Mouse (Mus musculus): ENCODE results near the gene Filip1. TPM values are rescaled to one million over a fixed set of nuclear protein-coding genes. Genes with fewer than 3 reads are reported as not detected.
A peak's percentile ranks its signal among the peaks of the same experiment; 100 is the strongest.

Filip1 gene
- total RNA-seq, 2 experiments from 2014 or later: 39.6 to 46.6 TPM

DNA sequence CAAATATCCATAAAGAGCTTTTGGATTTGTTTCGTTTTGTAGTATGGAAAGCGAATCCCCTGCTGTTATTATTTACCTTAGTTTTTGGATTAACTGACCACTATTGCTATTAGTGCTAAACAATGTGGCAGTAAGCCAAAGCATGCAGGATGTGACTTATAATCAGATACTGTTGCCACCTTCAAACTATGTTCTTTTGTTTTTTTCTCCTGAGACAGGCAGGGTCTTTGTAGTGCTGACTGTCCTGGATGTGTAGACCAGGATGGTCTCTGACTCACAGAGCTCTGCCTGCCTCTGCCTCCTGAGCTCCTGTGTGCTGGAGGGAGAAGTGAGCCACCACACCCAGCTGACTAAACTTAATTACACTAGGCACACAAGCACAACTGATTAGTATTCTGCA is 33.4 kb downstream of the Filip1 start:
- DNase-seq: no peak

GRCm38 (mm10) chr9:79978228-79979024 is 34.2 kb downstream of the Filip1 start:
- no peak for DNase-seq

DNA sequence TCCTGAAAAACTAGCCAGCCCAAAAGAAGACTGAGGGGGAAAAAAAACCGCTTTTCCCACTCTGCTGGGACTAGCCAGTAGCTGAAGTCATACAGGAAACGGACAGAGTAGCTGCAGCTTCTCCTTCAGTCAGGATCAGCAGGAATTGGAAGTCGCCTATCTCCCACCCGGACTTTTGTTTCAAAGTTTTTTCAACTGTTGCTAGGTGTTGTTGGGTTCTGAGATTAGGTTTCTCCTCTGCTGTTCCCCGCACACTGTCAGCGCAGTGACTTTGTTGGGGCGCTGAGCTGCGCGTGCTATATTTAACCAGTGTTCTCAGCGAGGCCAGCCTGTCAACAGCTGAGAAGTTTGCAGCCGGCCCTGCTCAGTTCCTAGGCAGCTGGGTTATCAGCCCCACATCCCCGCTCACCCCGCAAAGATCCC is 35.1 kb downstream of the Filip1 start:
- peak; percentile 74 for DNase-seq

GRCm38 (mm10) chr9:79976789-79977188 is 35.9 kb downstream of the Filip1 start:
- DNase-seq: peak; percentile 66

- no peak for DNase-seq
These were observed 37.5 kb downstream of the Filip1 start for GRCm38 (mm10) chr9:79975121-79975520.

DNA sequence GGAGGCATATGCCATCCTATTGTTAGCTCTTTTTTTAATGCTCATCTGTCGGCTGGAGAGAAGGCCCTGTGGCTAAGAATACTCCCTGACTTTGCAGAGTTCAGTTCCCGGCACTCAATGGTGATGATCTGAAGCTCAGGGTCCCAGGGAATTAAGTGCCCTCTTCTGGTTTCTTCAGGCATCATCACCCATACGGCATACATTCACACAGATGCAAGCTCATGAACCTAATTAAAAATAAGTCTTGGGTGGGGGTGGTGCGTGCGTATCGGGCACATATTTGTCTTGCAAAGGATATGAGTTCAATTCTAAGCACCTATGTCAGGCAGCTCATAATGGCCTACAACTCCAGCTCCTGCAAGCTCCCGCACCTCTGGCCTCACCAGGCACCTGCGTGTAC is 39.1 kb downstream of the Filip1 start:
- DNase-seq: no peak

DNA sequence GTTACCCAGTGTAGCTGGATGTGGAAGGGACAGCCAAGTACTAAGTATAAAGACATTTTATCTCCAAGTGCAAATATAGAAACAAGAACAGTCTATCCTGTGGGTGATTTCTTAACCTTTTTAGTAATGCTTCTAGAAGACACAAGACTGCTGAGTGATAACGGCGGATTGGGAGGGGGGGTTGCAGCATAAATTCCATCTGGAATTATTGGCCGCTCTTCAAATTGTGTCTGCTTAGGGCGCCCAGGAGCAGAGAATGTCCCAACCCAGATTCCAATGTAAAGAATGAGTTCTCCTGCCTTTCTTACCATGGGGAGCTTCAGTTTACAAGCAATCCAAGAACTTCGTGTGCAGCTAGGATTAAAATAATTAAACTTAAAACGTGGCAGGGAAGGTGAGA is 39.9 kb downstream of the Filip1 start:
- DNase-seq: no peak

GRCm38 (mm10) chr9:79971619-79972018 is 41.0 kb downstream of the Filip1 start:
- peak; percentile 53 for DNase-seq

DNA sequence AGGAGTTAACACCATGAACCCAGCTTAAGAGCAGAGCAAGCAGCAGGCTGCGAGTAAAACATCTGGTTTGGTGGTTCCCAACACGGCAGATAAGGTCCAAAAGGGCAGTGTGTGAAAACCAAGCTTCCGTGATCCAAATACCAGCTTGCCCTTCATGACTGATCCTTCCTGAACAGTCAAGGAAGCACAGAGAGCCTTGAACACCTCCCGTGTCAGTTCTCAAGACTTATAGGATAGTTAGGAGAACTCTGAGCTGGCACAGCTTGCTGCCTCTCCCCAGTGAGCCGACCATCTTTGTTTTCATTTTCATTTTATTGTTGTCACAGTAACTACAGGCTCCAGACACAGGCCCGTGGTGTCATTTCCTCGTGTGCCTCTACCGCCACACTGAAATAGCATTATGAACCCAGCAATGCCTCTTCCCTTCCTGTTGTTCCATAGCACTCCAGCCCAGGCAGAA is 42.0 kb downstream of the Filip1 start:
- DNase-seq: no peak

DNA sequence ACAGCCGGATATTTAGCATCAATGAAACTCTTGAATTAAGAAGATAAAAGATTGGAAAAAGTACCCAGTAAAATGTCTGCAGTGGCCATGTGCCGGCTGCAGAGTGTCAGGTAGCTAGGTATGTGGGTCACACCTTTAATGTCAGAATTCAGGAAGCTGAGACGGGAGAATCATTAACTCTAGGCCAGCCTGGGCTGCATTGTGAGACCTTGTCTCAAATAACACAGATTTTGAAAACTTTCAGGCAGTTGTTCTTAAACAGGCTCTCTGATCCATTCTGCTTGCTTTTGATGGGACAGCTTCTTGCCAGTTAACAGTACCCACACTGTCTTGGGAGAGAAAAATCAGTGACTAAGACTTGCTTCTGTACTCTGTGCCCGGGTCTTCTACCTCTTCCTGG is 43.1 kb downstream of the Filip1 start:
- DNase-seq: no peak

- DNase-seq: peak; percentile 33
These were observed 45.8 kb downstream of the Filip1 start for GRCm38 (mm10) chr9:79966711-79967487.

- peak; percentile 61 for DNase-seq
These were observed 46.9 kb downstream of the Filip1 start for GRCm38 (mm10) chr9:79965600-79966392.

- no peak for DNase-seq
These were observed 47.6 kb downstream of the Filip1 start for GRCm38 (mm10) chr9:79965003-79965402.

DNA sequence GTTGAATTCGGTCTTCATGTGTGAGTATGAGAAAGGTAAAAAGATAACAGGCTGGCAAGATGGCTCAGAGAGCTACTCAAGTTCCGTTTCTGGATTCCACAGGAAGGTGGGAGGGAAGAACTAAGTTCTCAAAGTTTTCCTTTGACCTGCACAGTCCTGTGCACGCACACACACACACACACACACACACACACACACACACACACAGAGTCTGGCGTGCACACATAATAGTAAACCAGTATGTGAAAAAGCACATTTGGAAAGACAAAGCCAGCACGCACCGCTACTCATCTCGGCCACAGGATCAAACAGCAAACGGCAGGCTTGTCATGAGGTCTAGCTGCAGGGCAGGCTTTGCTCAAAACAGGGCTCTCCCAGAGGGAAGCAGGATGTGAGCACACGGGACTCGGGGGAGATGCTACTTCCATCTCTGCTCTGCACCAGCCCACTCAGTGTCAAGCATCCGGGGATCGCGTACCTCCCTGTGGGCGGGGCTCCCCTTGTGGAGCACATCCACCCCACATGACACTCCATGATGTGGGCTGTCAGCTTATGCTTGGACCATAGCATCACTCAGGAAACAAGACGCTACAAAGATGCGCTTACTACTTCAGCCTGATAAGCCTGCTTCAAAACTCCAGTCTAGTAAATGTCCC is 50.9 kb downstream of the Filip1 start:
- DNase-seq: peak; percentile 59

GRCm38 (mm10) chr9:79960453-79960852 is 52.2 kb downstream of the Filip1 start:
- DNase-seq: no peak

DNA sequence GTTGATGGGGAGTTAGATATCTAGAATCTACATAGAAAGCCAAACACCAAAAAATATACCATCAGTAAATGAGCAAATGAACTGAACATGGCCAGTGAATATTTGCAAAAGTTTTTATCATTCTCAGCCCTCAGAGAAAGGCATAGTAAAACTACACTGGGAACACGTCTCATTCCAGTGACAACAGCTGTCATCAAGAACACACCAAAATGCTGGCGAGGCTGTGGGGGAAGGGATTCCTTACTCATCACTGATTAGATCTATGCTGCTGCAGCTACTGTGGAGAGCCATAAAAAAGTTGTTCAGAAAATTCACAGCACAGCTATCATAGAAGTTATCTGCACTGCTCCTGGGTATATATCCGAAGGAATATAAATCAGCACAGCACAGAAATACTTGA is 54.3 kb downstream of the Filip1 start:
- no peak for DNase-seq

- no peak for DNase-seq
These were observed 57.7 kb downstream of the Filip1 start for GRCm38 (mm10) chr9:79954944-79955343.

DNA sequence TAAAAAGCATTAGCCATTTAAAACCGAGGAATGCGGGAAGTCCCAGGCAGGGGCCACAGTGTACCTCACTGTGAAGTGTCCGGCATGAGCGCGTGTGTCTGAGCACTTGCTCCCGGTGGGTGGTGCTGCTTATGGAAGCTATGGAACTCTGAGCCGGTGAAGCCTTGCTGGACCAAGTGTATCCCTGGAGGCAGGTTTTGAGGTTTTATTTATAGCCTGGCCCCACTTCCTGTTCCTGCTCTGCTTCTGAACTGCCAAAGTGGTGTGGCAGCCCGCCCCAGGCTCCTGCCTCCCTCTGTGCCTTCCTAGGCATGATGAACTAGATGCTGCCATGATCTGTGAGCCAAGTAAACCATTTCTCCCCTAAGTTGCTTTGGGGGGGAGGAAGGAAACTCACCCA is 60.7 kb downstream of the Filip1 start:
- no peak for DNase-seq

- no peak for DNase-seq
These were observed 61.3 kb downstream of the Filip1 start for GRCm38 (mm10) chr9:79951339-79951738.

GRCm38 (mm10) chr9:79950666-79951065 is 62.0 kb downstream of the Filip1 start:
- DNase-seq: no peak

DNA sequence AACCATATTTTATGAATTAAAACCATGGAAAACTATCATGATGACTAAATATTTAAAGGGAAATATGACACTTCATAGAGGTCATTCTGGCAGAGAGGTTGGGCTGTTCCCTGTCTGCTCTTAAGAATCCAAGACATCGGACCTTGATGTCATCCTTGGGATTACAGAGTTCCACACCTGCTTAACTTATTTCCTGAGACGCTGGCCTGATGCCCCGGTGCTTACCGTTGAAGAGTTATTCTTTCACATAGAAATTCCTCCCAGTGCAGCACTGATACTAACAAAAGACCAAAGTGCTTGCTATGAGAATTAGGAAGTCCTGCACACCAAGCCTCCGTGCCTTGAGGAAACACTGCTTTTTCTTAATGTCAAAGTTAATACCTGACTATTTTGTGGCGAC is 62.6 kb downstream of the Filip1 start:
- DNase-seq: no peak

- DNase-seq: no peak
These were observed 64.3 kb downstream of the Filip1 start for GRCm38 (mm10) chr9:79948376-79948775.
